Mouse (Mus musculus): ENCODE measurements around the gene Me1. TPM values are rescaled to one million over a fixed set of nuclear protein-coding genes. Genes with fewer than 3 reads are reported as not detected.
A peak's percentile ranks its signal among the peaks of the same experiment; 100 is the strongest.

The Me1 gene
- polyA plus RNA-seq, 1 experiment from 2014 or later, result 22.9 TPM

DNA sequence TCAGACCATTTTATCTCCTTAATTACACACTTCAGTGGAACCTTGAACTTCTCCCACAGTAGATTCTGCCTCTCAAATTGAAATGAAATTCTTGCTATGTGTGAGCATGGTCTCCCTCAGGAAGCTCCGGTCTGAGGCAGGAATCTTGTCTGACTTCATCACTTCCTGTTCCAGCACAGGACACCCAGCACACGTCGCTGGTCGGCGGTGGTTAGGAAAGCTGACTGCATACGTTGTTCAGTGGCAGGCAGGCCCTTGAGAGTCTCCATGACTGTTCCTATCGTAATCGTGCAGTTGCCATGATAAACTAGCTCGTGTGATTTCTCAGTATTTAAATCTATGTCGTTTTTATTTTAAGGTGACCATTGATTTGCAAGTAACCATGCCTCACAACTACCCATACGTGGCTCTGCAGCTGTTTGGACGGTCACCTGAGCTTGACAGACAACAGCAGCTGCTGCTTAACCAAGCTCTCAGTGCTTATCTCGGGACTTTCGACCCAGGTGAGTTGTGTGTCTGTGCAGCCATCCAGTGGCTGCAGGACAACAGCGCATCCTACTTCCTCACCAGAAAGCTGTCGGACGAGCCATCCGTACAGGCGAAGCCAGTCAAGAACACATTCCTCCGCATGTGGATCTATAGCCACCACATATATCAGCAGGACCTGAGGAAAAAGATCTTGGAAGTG, 122.0 kb downstream of the Me1 start:
- Histone ChIP-seq H3K9ac (no peak overlapping the region), H3K36me3 (no peaks in the 10 kb centered on the region), H3K9me3 (no peaks in the 10 kb centered on the region), H3K27me3 (replicated peaks) (no peaks in the 10 kb centered on the region), H3K27ac (no peak overlapping the region), H3K4me3 (replicated peaks) (no peak overlapping the region), H3K4me1 (replicated peaks) (peaks cover 6% of the 10 kb centered on the region), H3K4me2 (replicated peaks) (no peak overlapping the region)
- ATAC-seq, result no peak
- 70% methylated on average over 20 of the region's 20 CpGs for WGBS

- whole genome bisulfite sequencing, result 14% methylated on average over 13 of the region's 13 CpGs
- ATAC-seq, result 0 out of 2 replicates have a peak, but pooled peaks have one; percentile 9
Observed at GRCm38 (mm10) chr9:86572636-86573291, 123.0 kb downstream of the Me1 start.

GRCm38 (mm10) chr9:86572196-86572595, 123.6 kb downstream of the Me1 start:
- H3K4me1 ChIP-seq (replicated peaks), result peaks cover 6% of the 10 kb centered on the region
- H3K27me3 ChIP-seq (replicated peaks), result no peaks in the 10 kb centered on the region
- H3K9me3 ChIP-seq, result no peaks in the 10 kb centered on the region
- no peak overlapping the region for H3K27ac ChIP-seq
- peak overlapping the region; percentile 87 for H3K4me3 ChIP-seq (replicated peaks)
- H3K9ac ChIP-seq, result peak overlapping the region; percentile 48
- H3K36me3 ChIP-seq, result no peaks in the 10 kb centered on the region
- under 1% methylated on average over 25 of the region's 25 CpGs for WGBS
- H3K4me2 ChIP-seq (replicated peaks), result peak overlapping the region; percentile 99
- ATAC-seq, result peak; percentile 66

More at GRCm38 (mm10) chr9:86572636-86573291, 123.0 kb downstream of the Me1 start:
- H3K4me3 ChIP-seq (replicated peaks), result peak overlapping the region; percentile 87
- H3K4me2 ChIP-seq (replicated peaks), result peak overlapping the region; percentile 99
- peak overlapping the region; percentile 48; the same call in 1 of the 2 replicates for H3K9ac ChIP-seq
- H3K27me3 ChIP-seq (replicated peaks), result no peaks in the 10 kb centered on the region
- no peaks in the 10 kb centered on the region for H3K36me3 ChIP-seq
- H3K9me3 ChIP-seq, result no peaks in the 10 kb centered on the region
- H3K27ac ChIP-seq, result no peak overlapping the region
- H3K4me1 ChIP-seq (replicated peaks), result peaks cover 6% of the 10 kb centered on the region

GRCm38 (mm10) chr9:86571540-86572135, 124.1 kb downstream of the Me1 start, which contains the start of the genes Pgm3 and Rwdd2a:
Gene Pgm3, minus strand, starts transcription at chr9:86571842.
Gene Rwdd2a, plus strand, starts transcription at chr9:86571991.
- peak within 1 kb of the TSS; percentile 91 for H3K27ac ChIP-seq
- H3K27me3 ChIP-seq (replicated peaks), result no peaks in the 10 kb centered on the region
- peaks cover 6% of the 10 kb centered on the region for H3K4me1 ChIP-seq (replicated peaks)
- WGBS, result under 1% methylated on average over 59 of the region's 59 CpGs
- ATAC-seq, result peak; percentile 97
- H3K9me3 ChIP-seq, result no peaks in the 10 kb centered on the region
- H3K36me3 ChIP-seq, result peaks cover 3% of the 10 kb centered on the region; the same call in 1 of the 2 replicates
- H3K9ac ChIP-seq, result peak within 1 kb of the TSS; percentile 85
- peak within 1 kb of the TSS; percentile 99 for H3K4me2 ChIP-seq (replicated peaks)
- peak within 1 kb of the TSS; percentile 87 for H3K4me3 ChIP-seq (replicated peaks)

DNA sequence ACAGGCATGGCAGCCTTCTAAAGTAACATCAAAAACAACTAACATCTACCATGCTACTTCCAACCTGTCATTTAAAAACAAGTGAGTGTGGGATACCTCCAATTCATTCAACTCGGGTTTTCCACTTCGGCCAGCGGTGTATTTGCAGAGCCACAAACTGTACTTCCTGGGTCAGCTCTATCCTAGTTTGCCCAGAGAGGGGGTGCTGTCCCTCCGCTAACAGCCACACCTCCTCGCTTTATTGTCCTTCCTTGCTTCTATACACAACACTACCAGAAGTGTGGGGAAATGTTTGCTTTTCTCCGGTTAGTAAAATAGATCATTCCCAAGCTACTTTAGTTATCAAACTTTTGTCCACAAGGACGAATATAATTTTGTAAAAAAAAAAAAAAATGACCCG, 124.8 kb downstream of the Me1 start:
- peak overlapping the region; percentile 99 for H3K4me2 ChIP-seq (replicated peaks)
- no peak overlapping the region for H3K27ac ChIP-seq
- H3K9me3 ChIP-seq, result no peaks in the 10 kb centered on the region
- H3K4me3 ChIP-seq (replicated peaks), result peak overlapping the region; percentile 87
- peaks cover 3% of the 10 kb centered on the region; the same call in 1 of the 2 replicates for H3K36me3 ChIP-seq
- H3K27me3 ChIP-seq (replicated peaks), result no peaks in the 10 kb centered on the region
- 5% methylated on average over 8 of the region's 8 CpGs for WGBS
- peak overlapping the region; percentile 85; the same call in 1 of the 2 replicates for H3K9ac ChIP-seq
- peaks cover 6% of the 10 kb centered on the region for H3K4me1 ChIP-seq (replicated peaks)
- ATAC-seq, result peak; percentile 48

DNA sequence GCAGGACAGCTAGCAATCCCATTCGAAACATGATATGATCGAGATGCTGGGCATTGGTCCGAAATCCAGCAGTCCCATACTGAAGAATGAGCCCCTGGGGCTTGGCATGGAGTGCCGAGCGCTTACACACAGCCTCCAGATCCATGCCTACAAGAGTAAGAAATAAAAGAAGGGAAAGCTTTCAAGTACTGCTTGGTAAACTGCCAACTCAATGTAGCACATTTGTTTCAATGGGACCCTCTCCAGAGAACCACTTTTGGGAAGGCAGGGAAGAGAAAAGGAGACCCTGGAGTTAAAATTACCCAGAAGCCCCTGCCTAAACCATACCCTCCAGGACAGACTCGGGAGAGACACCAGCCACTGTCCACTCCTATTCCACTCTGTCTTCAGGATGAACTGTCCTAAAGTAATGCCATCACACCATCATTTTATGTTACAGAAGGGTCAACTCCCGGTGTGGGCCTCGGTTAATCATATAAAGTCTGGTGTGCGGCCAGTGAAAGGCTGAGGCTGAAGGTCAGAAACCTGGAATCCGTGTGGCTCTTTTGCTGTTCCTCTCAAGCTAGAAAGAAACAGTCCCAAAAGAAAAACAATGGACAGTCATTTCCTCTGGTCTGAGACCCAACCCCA, 125.4 kb downstream of the Me1 start:
- Histone ChIP-seq H3K27ac (no peak overlapping the region), H3K4me2 (replicated peaks) (peak overlapping the region; percentile 99), H3K27me3 (replicated peaks) (no peaks in the 10 kb centered on the region), H3K9ac (no peak overlapping the region), H3K4me1 (replicated peaks) (peaks cover 6% of the 10 kb centered on the region), H3K36me3 (peaks cover 5% of the 10 kb centered on the region; the same call in 1 of the 2 replicates), H3K9me3 (no peaks in the 10 kb centered on the region), H3K4me3 (replicated peaks) (peak overlapping the region; percentile 87)
- 75% methylated on average over 10 of the region's 10 CpGs for WGBS
- no peak for ATAC-seq

- H3K27me3 ChIP-seq (replicated peaks), result no peaks in the 10 kb centered on the region
- H3K9me3 ChIP-seq, result no peaks in the 10 kb centered on the region
- no peak overlapping the region for H3K4me2 ChIP-seq (replicated peaks)
- no peak overlapping the region for H3K27ac ChIP-seq
- H3K9ac ChIP-seq, result no peak overlapping the region
- H3K4me1 ChIP-seq (replicated peaks), result peaks cover 6% of the 10 kb centered on the region
- peaks cover 7% of the 10 kb centered on the region; the same call in 1 of the 2 replicates for H3K36me3 ChIP-seq
- no peak overlapping the region for H3K4me3 ChIP-seq (replicated peaks)
- ATAC-seq, result no peak
- WGBS, result 65% methylated on average over 3 of the region's 3 CpGs
Observed at GRCm38 (mm10) chr9:86569314-86569910, 126.3 kb downstream of the Me1 start.

DNA sequence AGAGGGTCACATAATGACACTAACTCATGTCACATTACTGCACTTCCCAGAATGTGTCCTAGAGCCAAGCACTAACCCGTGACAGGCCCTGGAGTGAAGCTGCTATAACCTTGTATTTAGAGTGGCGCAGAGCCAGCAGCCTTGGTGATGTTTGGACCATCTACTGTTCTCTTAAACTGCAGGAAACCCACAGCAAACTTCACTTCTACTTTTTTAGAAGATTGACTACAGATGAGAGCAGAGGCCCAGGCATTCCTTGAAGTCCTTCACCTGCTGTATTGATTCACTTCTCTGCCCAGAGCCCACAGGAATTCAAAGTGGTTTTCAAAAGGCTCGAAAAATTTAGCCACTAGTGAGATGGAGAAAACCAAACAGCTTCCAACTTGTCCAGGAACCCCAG, 135.2 kb downstream of the Me1 start:
- Histone ChIP-seq H3K9ac (no peak overlapping the region), H3K36me3 (peaks cover 17% of the 10 kb centered on the region), H3K27ac (no peak overlapping the region), H3K4me1 (replicated peaks) (no peaks in the 10 kb centered on the region), H3K4me2 (replicated peaks) (no peak overlapping the region), H3K4me3 (replicated peaks) (no peak overlapping the region), H3K9me3 (no peaks in the 10 kb centered on the region), H3K27me3 (replicated peaks) (no peaks in the 10 kb centered on the region)
- ATAC-seq, result no peak
- WGBS, result 89% methylated on average over 3 of the region's 3 CpGs

DNA sequence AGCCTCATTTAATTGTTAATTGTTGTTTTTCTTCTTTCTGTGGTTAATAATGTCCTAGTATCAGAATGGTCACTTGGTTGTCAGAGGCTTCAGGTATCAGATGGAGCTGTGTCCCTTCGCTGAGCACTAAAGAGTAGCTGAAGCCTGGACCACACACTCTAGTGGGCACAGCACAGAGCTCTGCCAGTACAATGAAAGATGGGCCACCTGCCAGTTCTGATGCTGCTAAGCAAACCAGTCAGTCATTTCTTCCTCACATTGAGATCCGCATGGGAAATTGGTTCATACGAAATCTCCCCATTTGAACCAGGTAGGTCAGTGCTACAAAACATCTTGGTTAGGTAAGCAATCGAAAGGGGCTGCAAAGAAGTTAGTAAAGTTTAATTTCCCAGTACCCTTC, 141.1 kb downstream of the Me1 start:
- 92% methylated on average over 4 of the region's 4 CpGs for WGBS

GRCm38 (mm10) chr9:86553886-86554285, 141.9 kb downstream of the Me1 start:
- WGBS, result 78% methylated on average over 9 of the region's 9 CpGs
- Histone ChIP-seq H3K4me3 (replicated peaks) (no peak overlapping the region), H3K36me3 (0 out of 2 replicates have a peak, but pooled peaks cover 9% of the 10 kb centered on the region), H3K4me1 (replicated peaks) (no peaks in the 10 kb centered on the region), H3K9ac (no peak overlapping the region), H3K27ac (no peak overlapping the region), H3K9me3 (no peaks in the 10 kb centered on the region), H3K4me2 (replicated peaks) (no peak overlapping the region), H3K27me3 (replicated peaks) (no peaks in the 10 kb centered on the region)
- no peak for ATAC-seq

More for the DNA sequence above, 141.1 kb downstream of the Me1 start:
- Histone ChIP-seq H3K4me1 (replicated peaks) (no peaks in the 10 kb centered on the region), H3K36me3 (0 out of 2 replicates have a peak, but pooled peaks cover 9% of the 10 kb centered on the region), H3K4me3 (replicated peaks) (no peak overlapping the region), H3K4me2 (replicated peaks) (no peak overlapping the region), H3K9ac (no peak overlapping the region), H3K27ac (no peak overlapping the region), H3K27me3 (replicated peaks) (no peaks in the 10 kb centered on the region), H3K9me3 (no peaks in the 10 kb centered on the region)
- ATAC-seq, result no peak

GRCm38 (mm10) chr9:86550717-86551116, 145.0 kb downstream of the Me1 start:
- 0 out of 2 replicates have a peak, but pooled peaks cover 6% of the 10 kb centered on the region for H3K36me3 ChIP-seq
- no peaks in the 10 kb centered on the region for H3K27me3 ChIP-seq (replicated peaks)

More at GRCm38 (mm10) chr9:86550717-86551116, 145.0 kb downstream of the Me1 start:
- Histone ChIP-seq H3K9ac (no peak overlapping the region), H3K27ac (no peak overlapping the region), H3K9me3 (no peaks in the 10 kb centered on the region), H3K4me1 (replicated peaks) (no peaks in the 10 kb centered on the region), H3K4me2 (replicated peaks) (no peak overlapping the region), H3K4me3 (replicated peaks) (no peak overlapping the region)
- ATAC-seq, result no peak
- WGBS, result 89% methylated on average over 3 of the region's 3 CpGs
